Mouse (Mus musculus) CH12.LX (cell line): ENCODE results near the gene Rpusd3. TPM values are rescaled to one million over a fixed set of nuclear protein-coding genes. Genes with fewer than 3 reads are reported as not detected.
A peak's percentile ranks its signal among the peaks of the same experiment; 100 is the strongest.

Experiments used
- DNase-seq: peaks from one replicate; pipeline ENCODE4 v3.0.0-alpha.2; 2013; ENCODE audit errors: extremely low read depth
- H3K27ac ChIP-seq: 2 replicates; pipeline ENCODE4 v1.5.1; 2012; ENCODE audit warnings: low read depth, mild to moderate bottlenecking, control low read depth, moderate library complexity; ENCODE audit not compliant: insufficient read depth
- H3K27me3 ChIP-seq: replicated peaks from 2 replicates; pipeline ENCODE3; 2012; ENCODE audit warnings: inconsistent platforms
- H3K36me3 ChIP-seq, 2 experiments: replicated peaks in 1 of 2; 2 replicates each; pipeline versions ENCODE3 to v1.6.1; 2012; ENCODE audit warnings: inconsistent platforms in 1 of 2, low read length in 1 of 2, mild to moderate bottlenecking in 1 of 2, mixed read lengths in 1 of 2, moderate library complexity in 1 of 2; ENCODE audit not compliant: control insufficient read depth in 1 of 2, insufficient read depth in 1 of 2
- H3K4me1 ChIP-seq, 2 experiments: 2 replicates each; pipeline ENCODE4 v1.6.1; 2012; ENCODE audit warnings: inconsistent platforms in 1 of 2, moderate library complexity in 1 of 2; ENCODE audit not compliant: insufficient read depth in 2 of 2, control insufficient read depth in 1 of 2
- H3K4me2 ChIP-seq: 2 replicates; pipeline ENCODE4 v1.6.1; 2012; ENCODE audit warnings: low read depth, mild to moderate bottlenecking, control low read depth; ENCODE audit not compliant: poor library complexity, insufficient read depth, severe bottlenecking
- H3K4me3 ChIP-seq, 3 experiments: fragments of 150-350 bp in 1 of 3; sonication (generic) in 1 of 3; replicated peaks in 1 of 3; 2 replicates each; pipeline versions ENCODE3 to v1.5.1; 2011 to 2012; ENCODE audit warnings: low read depth in 2 of 3, low read length in 2 of 3, mild to moderate bottlenecking in 2 of 3, moderate library complexity in 2 of 3, control low read depth in 1 of 3, improper control_type of control experiment in 1 of 3, inconsistent platforms in 1 of 3, mixed read lengths in 1 of 3; ENCODE audit not compliant: poor library complexity in 1 of 3
- H3K79me2 ChIP-seq: replicated peaks from 2 replicates; pipeline ENCODE4 v1.6.1; 2012; ENCODE audit warnings: mild to moderate bottlenecking, moderate library complexity; ENCODE audit not compliant: control insufficient read depth, poor library complexity, insufficient read depth, severe bottlenecking; ENCODE audit errors: extremely low read depth
- H3K9ac ChIP-seq: 2 replicates; pipeline ENCODE4 v1.6.1; 2012; ENCODE audit warnings: low read depth, mild to moderate bottlenecking, control low read depth, moderate library complexity; ENCODE audit not compliant: insufficient read depth
- H3K9me3 ChIP-seq: replicated peaks from 2 replicates; pipeline ENCODE3; 2012; ENCODE audit warnings: low read length, inconsistent platforms, mixed read lengths
- BHLHE40 ChIP-seq: IDR thresholded peaks from 2 replicates; pipeline ENCODE4 v1.6.1; 2011; ENCODE audit warnings: mild to moderate bottlenecking, low read depth, low read length, improper control_type of control experiment
- CHD1 ChIP-seq: IDR thresholded peaks from 2 replicates; pipeline ENCODE4 v1.6.1; 2012; ENCODE audit warnings: low read depth, low read length, improper control_type of control experiment, inconsistent platforms
- CTCF ChIP-seq, 2 experiments: IDR thresholded peaks in 1 of 2; conservative IDR thresholded peaks in 1 of 2; 2 replicates each; pipeline ENCODE4 v1.5.1; 2011 to 2012; ENCODE audit warnings: low read depth in 2 of 2, low read length in 2 of 2, improper control_type of control experiment in 1 of 2, inconsistent platforms in 1 of 2, mild to moderate bottlenecking in 1 of 2, moderate library complexity in 1 of 2
- GABPA ChIP-seq: IDR thresholded peaks from 2 replicates; pipeline ENCODE4 v1.6.1; 2012; ENCODE audit warnings: low read depth, low read length, improper control_type of control experiment, inconsistent platforms; ENCODE audit not compliant: insufficient replicate concordance
- HCFC1 ChIP-seq: IDR thresholded peaks from 2 replicates; pipeline ENCODE4 v1.6.1; 2012; ENCODE audit warnings: low read depth, mild to moderate bottlenecking, inconsistent platforms, low read length, improper control_type of control experiment
- IRF4 ChIP-seq: IDR thresholded peaks from 2 replicates; pipeline ENCODE4 v1.6.1; 2014; ENCODE audit warnings: low read depth, mild to moderate bottlenecking, inconsistent platforms, low read length, improper control_type of control experiment
- JUN ChIP-seq: IDR thresholded peaks from 2 replicates; pipeline ENCODE4 v1.6.1; 2011; ENCODE audit warnings: low read depth, mild to moderate bottlenecking, low read length, improper control_type of control experiment, moderate library complexity; ENCODE audit not compliant: insufficient read depth
- KAT2A ChIP-seq: IDR thresholded peaks from 2 replicates; pipeline ENCODE4 v1.6.1; 2012; ENCODE audit warnings: low read length, improper control_type of control experiment, inconsistent platforms; ENCODE audit not compliant: insufficient replicate concordance
- MEF2A ChIP-seq: IDR thresholded peaks from 2 replicates; pipeline ENCODE4 v1.6.1; 2014; ENCODE audit warnings: low read depth, mild to moderate bottlenecking, inconsistent platforms, low read length, improper control_type of control experiment, borderline replicate concordance
- NELFE ChIP-seq: IDR thresholded peaks from 2 replicates; pipeline ENCODE4 v1.6.1; 2011; ENCODE audit warnings: low read depth, low read length, improper control_type of control experiment
- PAX5 ChIP-seq: IDR thresholded peaks from 2 replicates; pipeline ENCODE4 v1.6.1; 2012; ENCODE audit warnings: low read length, inconsistent platforms, mixed read lengths
- POLR2AphosphoS2 ChIP-seq: IDR thresholded peaks from 2 replicates; pipeline ENCODE4 v1.6.1; 2011; ENCODE audit warnings: low read depth, low read length, improper control_type of control experiment
- RCOR1 ChIP-seq: conservative IDR thresholded peaks from 2 replicates; pipeline ENCODE4 v1.6.1; 2012; ENCODE audit warnings: low read depth, mild to moderate bottlenecking, inconsistent platforms, low read length, improper control_type of control experiment
- SIN3A ChIP-seq: IDR thresholded peaks from 2 replicates; pipeline ENCODE4 v1.6.1; 2012; ENCODE audit warnings: low read length, improper control_type of control experiment, inconsistent platforms
- SMC3 ChIP-seq: IDR thresholded peaks from 2 replicates; pipeline ENCODE4 v1.6.1; 2011; ENCODE audit warnings: low read depth, low read length, improper control_type of control experiment
- TBP ChIP-seq: conservative IDR thresholded peaks from 2 replicates; pipeline ENCODE4 v1.6.1; 2011; ENCODE audit warnings: low read depth, low read length, improper control_type of control experiment
- UBTF ChIP-seq: IDR thresholded peaks from 2 replicates; pipeline ENCODE4 v1.6.1; 2012; ENCODE audit warnings: low read depth, mild to moderate bottlenecking, inconsistent platforms, low read length, improper control_type of control experiment, moderate library complexity
- USF1 ChIP-seq: IDR thresholded peaks from 2 replicates; pipeline ENCODE4 v1.6.1; 2014; ENCODE audit warnings: low read depth, mild to moderate bottlenecking, inconsistent platforms, low read length, improper control_type of control experiment
- ZMIZ1 ChIP-seq: IDR thresholded peaks from 2 replicates; pipeline ENCODE4 v1.6.1; 2012; ENCODE audit warnings: low read depth, mild to moderate bottlenecking, inconsistent platforms, low read length, improper control_type of control experiment
- dilution Hi-C: fragments of 300-500 bp; cut with MboI; formaldehyde crosslinking; loops from 2 replicates; pipeline ENCODE4 v1.14.3; 2020; ENCODE audit warnings: low sequenced_read_pairs; ENCODE audit not compliant: extremely low pct_unique_long_range_greater_than_20kb, extremely low pct_ligation_motif_present
- in situ Hi-C: fragments of 300-500 bp; cut with MboI; formaldehyde crosslinking; loops from 3 replicates; pipeline ENCODE4 v1.14.3; 2019; ENCODE audit warnings: low sequenced_read_pairs, low pct_ligation_motif_present, low pct_unique_long_range_greater_than_20kb, mixed read lengths
- polyA plus RNA-seq: library from polyadenylated mRNA; unstranded; fragments of >175 nt; gene quantifications from 2 replicates; pipeline ENCODE4 v1.2.1, GENCODE M21; 2012; ENCODE audit warnings: low read depth; ENCODE audit not compliant: insufficient read length
- total RNA-seq, 2 experiments: library from RNA; depleted of rRNA; stranded (reverse); fragments of 300-350 nt in 1 of 2; fragments of >200 nt in 1 of 2; gene quantifications; 2 replicates each; pipeline ENCODE4 v1.2.3; 2012 to 2014

The Rpusd3 gene
- total and polyA plus RNA-seq, 3 experiments, result 22.1 to 26.5 (median 26.3) TPM

DNA sequence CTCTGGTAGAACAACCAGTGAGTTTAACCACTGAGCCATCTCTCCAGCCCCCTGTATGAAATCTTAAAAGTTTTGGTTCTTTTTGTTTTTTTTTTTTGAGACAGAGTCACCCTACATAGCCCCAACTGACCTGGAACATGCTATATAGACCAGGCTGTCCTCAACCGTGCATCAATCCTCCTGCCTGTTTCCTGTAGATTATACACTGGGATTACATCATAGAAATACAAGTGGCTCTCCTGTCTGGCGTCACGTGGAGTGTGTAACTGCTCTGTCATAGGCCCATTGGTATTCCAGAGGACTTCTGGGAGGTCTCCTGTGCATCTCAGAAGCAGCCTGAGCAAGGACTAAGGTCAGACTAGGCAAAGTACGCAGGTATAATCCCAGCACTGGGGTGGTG lies 3.9 kb upstream of the Rpusd3 start:
- DNase-seq, result no peak

GRCm38 (mm10) chr6:113418441-113419198 lies 520 bp downstream of the Rpusd3 start:
- TF ChIP-seq POLR2AphosphoS2 (no peak), SIN3A (0 out of 2 replicates have a peak, but pooled peaks have one; percentile 15)
- peak overlapping the region; percentile 60 to 85 (median 76) for H3K4me3 ChIP-seq
- H3K4me1 ChIP-seq, result peaks cover 7 to 13% of the 10 kb centered on the region in 2 experiments; a peak in 3 of 4 replicates
- peak overlapping the region; percentile 80 for H3K9ac ChIP-seq
- peaks cover 27 to 38% of the 10 kb centered on the region in 2 experiments for H3K36me3 ChIP-seq
- H3K79me2 ChIP-seq, result no peaks in the 10 kb centered on the region
- dilution Hi-C loops, result no loop called here
- no peaks in the 10 kb centered on the region for H3K27me3 ChIP-seq
- no peak overlapping the region for H3K27ac ChIP-seq
- no peak for DNase-seq
- in situ Hi-C loops, result no loop called here
- H3K4me2 ChIP-seq, result peak overlapping the region; percentile 82
- H3K9me3 ChIP-seq, result no peaks in the 10 kb centered on the region

More for the DNA sequence above, 3.9 kb upstream of the Rpusd3 start:
- TF ChIP-seq KAT2A (no peak), HCFC1 (no peak), MEF2A (no peak), RCOR1 (no peak), NELFE (no peak), USF1 (no peak), SMC3 (no peak), CHD1 (no peak), IRF4 (no peak), UBTF (no peak), BHLHE40 (no peak), PAX5 (no peak), TBP (no peak), JUN (no peak), POLR2AphosphoS2 (no peak), ZMIZ1 (no peak), CTCF (conservative IDR thresholded peaks at IDR 0.05 in 1 of 2, IDR thresholded peaks at IDR 0.05 in 1 of 2; ENCODE audit: low read depth in 2 of 2, low read length in 2 of 2) (no peak), GABPA (no peak)
- no peak overlapping the region for H3K4me2 ChIP-seq
- no peak overlapping the region for H3K9ac ChIP-seq
- no peak overlapping the region for H3K4me3 ChIP-seq
- in situ Hi-C loops (no loop called here), dilution Hi-C loops (no loop called here)
- no peak overlapping the region for H3K27ac ChIP-seq
- H3K27me3 ChIP-seq, result peaks cover 3% of the 10 kb centered on the region
- peaks cover 5% of the 10 kb centered on the region for H3K9me3 ChIP-seq
- H3K36me3 ChIP-seq, result no peaks in the 10 kb centered on the region
- peaks cover 4 to 7% of the 10 kb centered on the region in 2 experiments; a peak in 3 of 4 replicates for H3K4me1 ChIP-seq
- H3K79me2 ChIP-seq, result no peaks in the 10 kb centered on the region
